Mouse (Mus musculus): ENCODE data around the gene Gabarapl2.

Gabarapl2 gene

DNA sequence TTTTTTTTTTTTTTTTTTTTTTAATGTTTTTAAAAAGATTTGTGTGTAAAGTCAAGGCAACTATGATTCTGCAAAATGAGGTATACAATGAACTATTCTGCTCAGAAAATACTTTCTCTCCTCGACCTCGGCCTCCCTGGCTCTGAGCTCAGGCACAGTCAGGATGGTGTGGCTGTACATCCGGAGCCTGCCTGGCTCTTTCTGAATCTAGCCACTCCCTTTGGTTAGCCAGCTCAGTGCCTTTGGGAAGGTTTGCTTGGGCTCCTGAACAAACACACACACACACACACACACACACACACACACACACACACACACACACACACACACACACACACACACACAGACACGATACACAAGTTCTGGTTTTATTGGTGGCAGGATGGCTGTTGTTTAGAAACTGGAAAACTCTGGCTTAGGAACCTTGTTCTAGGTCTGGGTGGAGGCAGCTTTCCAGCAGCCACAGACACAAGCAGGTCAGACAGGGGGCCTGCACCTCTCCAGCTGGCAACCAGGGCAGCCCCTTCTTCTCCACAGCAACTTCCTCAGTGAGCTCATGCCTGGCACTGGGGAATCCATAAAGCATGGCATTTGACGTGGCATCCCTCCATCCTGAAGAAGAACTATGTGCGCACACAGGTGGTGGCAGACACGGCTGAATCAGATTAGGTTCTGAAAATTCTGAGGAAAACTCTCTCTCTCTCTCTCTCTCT, 24.5 kb downstream of the Gabarapl2 start:
- in situ Hi-C loops (cut with MboI, MseI) = loop anchor here (10.0 kb wide), 2 partner anchors 1190 to 1450 kb away; no protein-coding TSS in a partner anchor

DNA sequence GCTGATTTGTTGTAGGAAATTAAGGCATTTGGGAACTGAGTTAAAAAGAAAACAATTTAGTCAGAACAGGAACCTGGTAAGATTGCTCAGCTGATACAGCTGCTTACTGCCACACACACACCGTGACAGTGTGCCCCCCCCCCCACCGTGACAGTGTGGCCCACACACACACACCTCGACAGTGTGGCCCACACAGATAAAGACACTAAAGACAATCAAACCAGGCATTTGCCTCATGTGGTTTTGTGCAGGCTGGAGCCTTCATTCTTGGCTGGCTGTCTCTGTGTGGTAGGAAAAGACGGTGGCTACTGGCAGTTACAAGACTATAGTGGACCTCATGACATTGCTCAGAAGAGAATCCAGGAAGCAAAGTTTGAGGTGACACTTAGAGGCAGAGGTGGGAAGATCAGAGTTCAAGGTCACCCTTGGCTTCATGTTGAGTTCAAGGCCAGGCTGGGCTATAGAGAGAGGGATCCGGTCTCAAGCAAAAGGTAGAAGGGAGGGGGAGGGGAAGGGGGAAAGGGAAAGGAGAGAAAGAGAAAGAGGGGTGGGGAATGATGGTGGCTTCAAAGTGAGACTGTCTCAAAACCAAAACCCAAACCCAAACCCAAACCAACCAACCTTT, 26.9 kb downstream of the Gabarapl2 start:
- in situ Hi-C loops (cut with MboI, MseI) = loop anchor here (10.0 kb wide), 2 partner anchors 1193 to 1453 kb away; no protein-coding TSS in a partner anchor

GRCm38 (mm10) chr8:111968541-111968940, 28.0 kb downstream of the Gabarapl2 start:
- in situ Hi-C loops (cut with MboI, MseI) = loop anchor here (10.0 kb wide), 2 partner anchors 1194 to 1454 kb away; no protein-coding TSS in a partner anchor

DNA sequence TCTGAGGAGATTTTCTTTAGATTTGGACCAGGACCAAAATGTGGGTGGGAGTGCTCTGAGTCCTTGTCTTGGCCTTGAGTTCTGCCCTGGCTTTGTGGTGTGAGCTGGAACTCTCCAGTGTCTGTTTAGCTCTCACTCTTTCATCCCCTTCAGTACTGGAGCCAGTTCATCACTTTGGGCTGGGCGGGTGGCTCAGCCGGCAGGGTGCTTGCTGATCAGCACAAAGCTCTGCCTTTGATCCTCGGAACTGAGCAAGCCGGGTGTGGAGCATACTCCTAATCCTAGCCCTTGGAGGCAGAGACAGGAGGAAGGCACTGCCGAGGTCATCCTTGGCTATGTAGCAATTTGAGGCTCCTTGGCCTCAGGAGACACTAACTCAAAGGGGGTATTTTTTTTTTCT, 28.5 kb downstream of the Gabarapl2 start:
- in situ Hi-C loops (cut with MboI, MseI) = loop anchor here (10.0 kb wide), 2 partner anchors 1194 to 1454 kb away; no protein-coding TSS in a partner anchor

DNA sequence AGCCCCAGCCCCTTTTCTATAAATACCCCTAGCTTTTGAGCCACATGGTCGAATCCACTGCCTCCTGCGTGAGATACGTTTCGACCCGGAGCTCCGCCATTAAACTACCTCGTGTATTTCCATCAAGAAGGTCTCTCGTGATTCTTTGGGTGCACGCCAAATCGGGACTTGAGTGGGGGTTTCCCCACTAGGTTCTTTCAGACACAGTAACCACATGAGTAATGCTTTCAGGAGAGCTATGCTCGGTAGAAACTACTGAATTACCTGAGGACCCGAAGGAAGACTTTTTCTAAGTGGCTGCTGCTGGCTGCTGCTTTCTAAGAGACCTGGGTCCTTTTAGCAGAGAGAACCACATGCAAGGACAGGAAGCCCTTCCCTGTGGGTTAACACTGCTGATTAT, 33.6 kb downstream of the Gabarapl2 start:
- in situ Hi-C loops (cut with MboI, MseI) = no loop called here

DNA sequence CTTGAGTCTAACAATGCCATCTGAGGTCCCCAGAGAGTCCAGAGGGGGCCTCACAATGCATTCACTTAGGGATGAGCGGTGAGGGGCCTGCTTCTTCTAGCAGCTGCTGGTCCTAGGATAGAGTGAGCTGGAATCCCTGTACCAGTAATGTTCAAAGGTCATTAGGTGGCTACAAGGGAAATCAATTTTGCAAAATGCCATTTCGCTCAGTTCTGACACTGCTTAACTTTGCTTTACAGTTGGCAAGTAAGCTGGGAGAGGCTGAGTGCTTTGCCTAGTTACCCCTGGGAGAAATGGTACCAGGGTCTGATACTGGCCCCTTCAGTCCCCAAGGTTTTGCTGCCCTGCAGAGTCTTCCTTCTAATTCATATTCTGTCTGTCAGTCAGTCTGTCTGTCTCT, 35.2 kb downstream of the Gabarapl2 start:
- in situ Hi-C loops (cut with MboI, MseI) = no loop called here

GRCm38 (mm10) chr8:111976326-111976725, 35.8 kb downstream of the Gabarapl2 start:
- in situ Hi-C loops (cut with MboI, MseI) = no loop called here

- in situ Hi-C loops (cut with MboI, MseI) = no loop called here
Observed at GRCm38 (mm10) chr8:111978147-111978546, 37.6 kb downstream of the Gabarapl2 start.

DNA sequence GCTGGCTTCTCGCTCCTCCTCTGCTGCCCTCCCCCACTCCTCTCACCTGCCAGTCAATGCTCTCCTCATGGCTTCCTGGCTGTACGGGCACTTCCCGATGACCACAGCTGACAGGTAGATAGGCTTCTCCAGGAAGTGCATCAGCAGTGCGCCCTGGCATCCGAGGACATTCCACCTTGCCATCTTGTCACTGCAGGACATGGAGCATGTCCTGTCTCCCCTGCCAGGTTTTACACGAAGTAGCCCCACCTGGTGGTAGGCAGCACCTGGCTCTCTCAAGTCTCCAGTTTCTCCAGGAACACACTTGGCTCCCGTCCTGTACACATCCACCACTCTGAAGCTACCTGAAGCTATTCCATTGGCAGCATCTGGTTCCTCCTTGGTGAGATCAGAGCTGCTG, 41.6 kb downstream of the Gabarapl2 start:
- in situ Hi-C loops (cut with MboI, MseI) = loop anchor here in 1 of 2 experiments (5.0 kb wide), 1 partner anchor 35 kb away; no protein-coding TSS in a partner anchor

- in situ Hi-C loops (cut with MboI, MseI) = loop anchor here in 1 of 2 experiments (5.0 kb wide), 1 partner anchor 37 kb away; no protein-coding TSS in a partner anchor
Observed at GRCm38 (mm10) chr8:111984511-111984910, 44.0 kb downstream of the Gabarapl2 start.

DNA sequence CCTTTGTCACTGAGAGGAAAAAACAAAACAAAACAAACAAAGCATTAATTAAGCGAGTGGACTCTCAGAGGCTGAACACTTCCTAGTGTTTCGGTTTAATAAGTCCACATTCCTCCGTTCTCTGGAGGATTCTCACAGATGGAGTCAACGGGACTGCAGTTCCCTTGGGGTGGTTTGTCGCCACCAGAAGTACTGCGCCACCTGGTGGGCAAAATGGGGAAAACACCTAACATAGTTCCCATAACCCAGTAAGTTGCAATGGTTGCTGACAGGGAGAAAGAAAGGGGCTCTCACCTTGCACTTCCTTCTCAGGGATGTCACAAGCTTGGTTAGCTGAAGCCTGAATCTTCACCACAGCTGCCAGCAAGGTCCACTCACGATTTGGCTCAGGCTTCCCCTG, 49.4 kb downstream of the Gabarapl2 start:
- in situ Hi-C loops (cut with MboI, MseI) = no loop called here

DNA sequence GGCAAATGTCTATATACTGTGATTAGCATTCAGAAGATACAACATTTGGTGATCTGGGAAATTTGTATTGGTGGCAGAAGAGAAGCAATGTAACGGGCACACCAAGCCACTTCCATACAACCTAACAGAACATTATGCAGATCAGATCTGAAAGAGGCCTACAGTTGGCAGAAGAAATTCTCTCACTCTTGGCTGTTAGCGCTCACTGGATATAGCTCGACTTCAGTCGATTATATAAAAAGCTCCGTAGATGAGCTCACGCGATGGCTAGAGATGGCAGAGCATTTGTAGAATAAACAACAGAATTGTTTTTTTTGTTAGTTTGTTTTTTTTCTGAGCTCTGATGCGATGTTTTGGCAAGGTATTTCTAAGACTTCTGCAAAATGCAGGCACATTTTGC, 50.8 kb downstream of the Gabarapl2 start:
- in situ Hi-C loops (cut with MboI, MseI) = no loop called here

DNA sequence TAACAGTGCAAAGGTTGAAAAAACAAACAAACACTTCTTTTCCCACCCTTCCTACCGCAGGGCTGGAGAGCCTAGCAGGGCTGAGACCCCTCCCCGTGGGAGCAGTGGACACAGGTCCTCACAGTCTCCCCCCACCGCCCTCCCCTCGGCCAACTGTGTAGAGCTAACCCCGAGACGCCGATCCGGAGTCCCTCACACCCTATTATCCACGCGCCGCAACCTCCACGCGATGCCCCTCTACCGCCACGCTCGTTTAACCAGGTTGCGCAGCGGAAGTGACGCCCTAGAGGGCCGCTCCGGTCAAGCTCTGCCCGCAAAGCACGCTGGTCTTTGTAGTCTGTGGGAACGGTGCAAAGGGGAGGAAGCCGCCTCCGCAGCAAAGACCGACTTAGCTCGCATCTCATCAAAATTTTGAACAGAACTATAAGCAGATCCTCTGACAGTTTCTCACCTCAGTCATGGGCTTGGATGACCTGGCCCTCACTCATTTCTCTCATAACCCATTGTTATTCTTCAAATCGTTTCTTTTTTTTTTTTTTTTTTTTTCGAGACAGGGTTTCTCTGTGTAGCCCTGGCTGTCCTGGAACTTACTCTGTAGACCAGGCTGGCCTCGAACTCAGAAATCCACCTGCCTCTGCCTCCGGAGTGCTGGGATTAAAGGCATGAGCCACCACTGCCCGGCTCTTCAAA, 51.7 kb downstream of the Gabarapl2 start, which contains the start of gene Adat1:
TSS of gene Adat1 (minus strand) at position 290 of the 690 bp plus-strand sequence.
- in situ Hi-C loops (cut with MboI, MseI) = no loop called here

DNA sequence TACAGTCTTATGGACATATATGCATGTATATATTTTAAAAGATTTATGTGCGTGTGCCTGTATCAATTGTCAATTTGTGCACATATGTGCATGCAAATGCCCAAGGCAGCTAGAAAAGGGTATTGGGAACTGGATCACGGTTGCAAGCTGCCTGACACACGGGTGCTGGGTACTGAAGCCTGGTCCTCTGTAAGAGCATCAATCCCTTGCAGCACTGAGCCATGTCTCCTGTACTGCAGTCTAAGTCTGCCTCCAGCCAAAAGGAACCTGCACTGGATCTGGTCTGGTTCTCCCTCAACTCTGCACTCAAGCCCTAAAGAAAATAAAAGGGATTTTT, 52.2 kb downstream of the Gabarapl2 start:
- in situ Hi-C loops (cut with MboI, MseI) = no loop called here

Data from T-helper 17 cell (primary cell).